Mouse (Mus musculus) skeletal muscle tissue, adult 2 months (tissue): ENCODE data around the gene Fam229a.
A peak's percentile ranks its signal among the peaks of the same experiment; 100 is the strongest.

Source experiments
- DNase-seq: peaks from one replicate; pipeline ENCODE4 v3.0.0-alpha.2; 2012; ENCODE audit warnings: low read depth, low spot score

Gene Fam229a

GRCm38 (mm10) chr4:129495672-129496562 lies 4.9 kb downstream of the Fam229a start:
- DNase-seq: peak; percentile 35

GRCm38 (mm10) chr4:129496631-129497030 lies 5.6 kb downstream of the Fam229a start:
- DNase-seq: peak; percentile 22

GRCm38 (mm10) chr4:129498941-129499340 lies 8.0 kb downstream of the Fam229a start:
- no peak for DNase-seq

GRCm38 (mm10) chr4:129500017-129500416 lies 9.0 kb downstream of the Fam229a start:
- no peak for DNase-seq

- peak; percentile 68 for DNase-seq
Measured at GRCm38 (mm10) chr4:129500607-129501566, 9.9 kb downstream of the Fam229a start.

- no peak for DNase-seq
Measured at GRCm38 (mm10) chr4:129502327-129502888, 11.4 kb downstream of the Fam229a start.

GRCm38 (mm10) chr4:129502901-129503444 lies 12.0 kb downstream of the Fam229a start:
- DNase-seq: no peak

GRCm38 (mm10) chr4:129505511-129505910 lies 14.5 kb downstream of the Fam229a start:
- DNase-seq: no peak

GRCm38 (mm10) chr4:129507434-129508236 lies 16.6 kb downstream of the Fam229a start:
- no peak for DNase-seq

- DNase-seq: no peak
Measured at GRCm38 (mm10) chr4:129508237-129508515, 17.2 kb downstream of the Fam229a start.

- no peak for DNase-seq
Measured at GRCm38 (mm10) chr4:129508834-129509600, 18.0 kb downstream of the Fam229a start.

GRCm38 (mm10) chr4:129509650-129510049 lies 18.7 kb downstream of the Fam229a start:
- DNase-seq: no peak

GRCm38 (mm10) chr4:129510723-129511412 lies 19.9 kb downstream of the Fam229a start:
- DNase-seq: no peak

- no peak for DNase-seq
Measured at GRCm38 (mm10) chr4:129511413-129512096, 20.6 kb downstream of the Fam229a start.

- no peak for DNase-seq
Measured at GRCm38 (mm10) chr4:129513086-129513767, 22.2 kb downstream of the Fam229a start, which contains the start of gene Marcksl1. Gene Marcksl1, plus strand, starts transcription at chr4:129513581.

GRCm38 (mm10) chr4:129513891-129514290 lies 22.9 kb downstream of the Fam229a start:
- no peak for DNase-seq

- DNase-seq: no peak
Measured at GRCm38 (mm10) chr4:129514300-129514898, 23.4 kb downstream of the Fam229a start.

- no peak for DNase-seq
Measured at GRCm38 (mm10) chr4:129516925-129517324, 25.9 kb downstream of the Fam229a start.
